Mouse (Mus musculus) CH12.LX (cell line): ENCODE data around the gene Camkmt. TPM values are rescaled to one million over a fixed set of nuclear protein-coding genes. Genes with fewer than 3 reads are reported as not detected.
A peak's percentile ranks its signal among the peaks of the same experiment; 100 is the strongest.

Experiments used
- DNase-seq: peaks from one replicate; pipeline ENCODE4 v3.0.0-alpha.2; 2013; ENCODE audit errors: extremely low read depth
- H3K27ac ChIP-seq: 2 replicates; pipeline ENCODE4 v1.5.1; 2012; ENCODE audit warnings: low read depth, mild to moderate bottlenecking, control low read depth, moderate library complexity; ENCODE audit not compliant: insufficient read depth
- H3K27me3 ChIP-seq: replicated peaks from 2 replicates; pipeline ENCODE3; 2012; ENCODE audit warnings: inconsistent platforms
- H3K36me3 ChIP-seq, 2 experiments: replicated peaks in 1 of 2; 2 replicates each; pipeline versions ENCODE3 to v1.6.1; 2012; ENCODE audit warnings: inconsistent platforms in 1 of 2, low read length in 1 of 2, mild to moderate bottlenecking in 1 of 2, mixed read lengths in 1 of 2, moderate library complexity in 1 of 2; ENCODE audit not compliant: control insufficient read depth in 1 of 2, insufficient read depth in 1 of 2
- H3K4me1 ChIP-seq, 2 experiments: 2 replicates each; pipeline ENCODE4 v1.6.1; 2012; ENCODE audit warnings: inconsistent platforms in 1 of 2, moderate library complexity in 1 of 2; ENCODE audit not compliant: insufficient read depth in 2 of 2, control insufficient read depth in 1 of 2
- H3K4me2 ChIP-seq: 2 replicates; pipeline ENCODE4 v1.6.1; 2012; ENCODE audit warnings: low read depth, mild to moderate bottlenecking, control low read depth; ENCODE audit not compliant: poor library complexity, insufficient read depth, severe bottlenecking
- H3K4me3 ChIP-seq, 3 experiments: fragments of 150-350 bp in 1 of 3; sonication (generic) in 1 of 3; replicated peaks in 1 of 3; 2 replicates each; pipeline versions ENCODE3 to v1.5.1; 2011 to 2012; ENCODE audit warnings: low read depth in 2 of 3, low read length in 2 of 3, mild to moderate bottlenecking in 2 of 3, moderate library complexity in 2 of 3, control low read depth in 1 of 3, improper control_type of control experiment in 1 of 3, inconsistent platforms in 1 of 3, mixed read lengths in 1 of 3; ENCODE audit not compliant: poor library complexity in 1 of 3
- H3K79me2 ChIP-seq: replicated peaks from 2 replicates; pipeline ENCODE4 v1.6.1; 2012; ENCODE audit warnings: mild to moderate bottlenecking, moderate library complexity; ENCODE audit not compliant: control insufficient read depth, poor library complexity, insufficient read depth, severe bottlenecking; ENCODE audit errors: extremely low read depth
- H3K9ac ChIP-seq: 2 replicates; pipeline ENCODE4 v1.6.1; 2012; ENCODE audit warnings: low read depth, mild to moderate bottlenecking, control low read depth, moderate library complexity; ENCODE audit not compliant: insufficient read depth
- H3K9me3 ChIP-seq: replicated peaks from 2 replicates; pipeline ENCODE3; 2012; ENCODE audit warnings: low read length, inconsistent platforms, mixed read lengths
- CHD1 ChIP-seq: IDR thresholded peaks from 2 replicates; pipeline ENCODE4 v1.6.1; 2012; ENCODE audit warnings: low read depth, low read length, improper control_type of control experiment, inconsistent platforms
- CHD2 ChIP-seq: IDR thresholded peaks from 2 replicates; pipeline ENCODE4 v1.6.1; 2011; ENCODE audit warnings: low read length, improper control_type of control experiment
- EP300 ChIP-seq: IDR thresholded peaks from 2 replicates; pipeline ENCODE4 v1.6.1; 2011; ENCODE audit warnings: low read length, improper control_type of control experiment
- GABPA ChIP-seq: IDR thresholded peaks from 2 replicates; pipeline ENCODE4 v1.6.1; 2012; ENCODE audit warnings: low read depth, low read length, improper control_type of control experiment, inconsistent platforms; ENCODE audit not compliant: insufficient replicate concordance
- HCFC1 ChIP-seq: IDR thresholded peaks from 2 replicates; pipeline ENCODE4 v1.6.1; 2012; ENCODE audit warnings: low read depth, mild to moderate bottlenecking, inconsistent platforms, low read length, improper control_type of control experiment
- MAFK ChIP-seq: IDR thresholded peaks from 2 replicates; pipeline ENCODE4 v1.6.1; 2011; ENCODE audit warnings: low read length, improper control_type of control experiment; ENCODE audit not compliant: insufficient replicate concordance
- MXI1 ChIP-seq: IDR thresholded peaks from 2 replicates; pipeline ENCODE4 v1.6.1; 2011; ENCODE audit warnings: mild to moderate bottlenecking, low read depth, low read length, improper control_type of control experiment
- NELFE ChIP-seq: IDR thresholded peaks from 2 replicates; pipeline ENCODE4 v1.6.1; 2011; ENCODE audit warnings: low read depth, low read length, improper control_type of control experiment
- POLR2A ChIP-seq: IDR thresholded peaks from 2 replicates; pipeline ENCODE4 v1.6.1; 2011; ENCODE audit warnings: low read depth, mild to moderate bottlenecking, improper control_type of control experiment, low read length
- POLR2AphosphoS2 ChIP-seq: IDR thresholded peaks from 2 replicates; pipeline ENCODE4 v1.6.1; 2011; ENCODE audit warnings: low read depth, low read length, improper control_type of control experiment
- SIN3A ChIP-seq: IDR thresholded peaks from 2 replicates; pipeline ENCODE4 v1.6.1; 2012; ENCODE audit warnings: low read length, improper control_type of control experiment, inconsistent platforms
- TBP ChIP-seq: conservative IDR thresholded peaks from 2 replicates; pipeline ENCODE4 v1.6.1; 2011; ENCODE audit warnings: low read depth, low read length, improper control_type of control experiment
- TCF12 ChIP-seq: IDR thresholded peaks from 2 replicates; pipeline ENCODE4 v1.6.1; 2014; ENCODE audit warnings: low read depth, mild to moderate bottlenecking, inconsistent platforms, low read length, improper control_type of control experiment
- UBTF ChIP-seq: IDR thresholded peaks from 2 replicates; pipeline ENCODE4 v1.6.1; 2012; ENCODE audit warnings: low read depth, mild to moderate bottlenecking, inconsistent platforms, low read length, improper control_type of control experiment, moderate library complexity
- USF1 ChIP-seq: IDR thresholded peaks from 2 replicates; pipeline ENCODE4 v1.6.1; 2014; ENCODE audit warnings: low read depth, mild to moderate bottlenecking, inconsistent platforms, low read length, improper control_type of control experiment
- USF2 ChIP-seq: conservative IDR thresholded peaks from 2 replicates; pipeline ENCODE4 v1.6.1; 2011; ENCODE audit warnings: low read depth, low read length, improper control_type of control experiment
- ZMIZ1 ChIP-seq: IDR thresholded peaks from 2 replicates; pipeline ENCODE4 v1.6.1; 2012; ENCODE audit warnings: low read depth, mild to moderate bottlenecking, inconsistent platforms, low read length, improper control_type of control experiment
- ZNF384 ChIP-seq: IDR thresholded peaks from 2 replicates; pipeline ENCODE4 v1.6.1; 2012; ENCODE audit warnings: low read depth, low read length, improper control_type of control experiment, inconsistent platforms
- dilution Hi-C: fragments of 300-500 bp; cut with MboI; formaldehyde crosslinking; loops from 2 replicates; pipeline ENCODE4 v1.14.3; 2020; ENCODE audit warnings: low sequenced_read_pairs; ENCODE audit not compliant: extremely low pct_unique_long_range_greater_than_20kb, extremely low pct_ligation_motif_present
- in situ Hi-C: fragments of 300-500 bp; cut with MboI; formaldehyde crosslinking; loops from 3 replicates; pipeline ENCODE4 v1.14.3; 2019; ENCODE audit warnings: low sequenced_read_pairs, low pct_ligation_motif_present, low pct_unique_long_range_greater_than_20kb, mixed read lengths
- polyA plus RNA-seq: library from polyadenylated mRNA; unstranded; fragments of >175 nt; gene quantifications from 2 replicates; pipeline ENCODE4 v1.2.1, GENCODE M21; 2012; ENCODE audit warnings: low read depth; ENCODE audit not compliant: insufficient read length
- total RNA-seq, 2 experiments: library from RNA; depleted of rRNA; stranded (reverse); fragments of 300-350 nt in 1 of 2; fragments of >200 nt in 1 of 2; gene quantifications; 2 replicates each; pipeline ENCODE4 v1.2.3; 2012 to 2014

The Camkmt gene
- total and polyA plus RNA-seq, 3 experiments, result 1.5 to 4.4 (median 1.8) TPM

DNA sequence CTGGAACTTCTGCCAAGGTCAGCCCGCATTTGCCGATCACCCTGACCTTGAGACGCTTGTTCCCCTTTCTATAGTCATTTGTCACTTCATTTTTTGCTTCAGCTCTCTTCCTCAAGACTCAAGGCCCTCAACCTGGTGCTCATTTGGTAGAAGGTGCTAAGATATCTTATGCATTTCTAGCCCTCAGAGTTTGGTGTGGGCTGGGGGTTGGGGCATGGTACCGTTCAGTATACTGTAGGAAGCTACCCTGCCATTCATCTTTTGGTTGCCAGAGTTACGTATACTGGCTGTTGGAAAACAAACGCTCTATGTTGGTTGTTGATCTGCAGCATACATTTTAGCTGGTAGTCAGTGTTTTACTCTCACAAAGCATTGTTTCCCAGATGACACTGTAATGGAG, 53.8 kb downstream of the Camkmt start:
- in situ Hi-C loops, result no loop called here
- dilution Hi-C loops, result no loop called here
- no peak for DNase-seq
- TF ChIP-seq CHD1, result no peak
- no peak for TF ChIP-seq ZNF384
- no peak for TF ChIP-seq EP300
- no peak for TF ChIP-seq USF1
- no peak for TF ChIP-seq SIN3A
- TF ChIP-seq POLR2A, result no peak
- no peak for TF ChIP-seq CHD2
- no peak for TF ChIP-seq MAFK
- TF ChIP-seq NELFE, result no peak
- TF ChIP-seq POLR2AphosphoS2, result no peak
- no peak for TF ChIP-seq TCF12
- no peak for TF ChIP-seq GABPA
- TF ChIP-seq USF2, result no peak
- no peak for TF ChIP-seq UBTF
- no peak for TF ChIP-seq TBP
- no peak for TF ChIP-seq ZMIZ1
- Histone ChIP-seq H3K4me2 (no peak overlapping the region), H3K36me3 (no peaks in the 10 kb centered on the region), H3K27me3 (no peaks in the 10 kb centered on the region), H3K9ac (no peak overlapping the region), H3K27ac (no peak overlapping the region), H3K4me3 (no peak overlapping the region), H3K4me1 (no peaks in the 10 kb centered on the region), H3K79me2 (no peaks in the 10 kb centered on the region), H3K9me3 (no peaks in the 10 kb centered on the region)

DNA sequence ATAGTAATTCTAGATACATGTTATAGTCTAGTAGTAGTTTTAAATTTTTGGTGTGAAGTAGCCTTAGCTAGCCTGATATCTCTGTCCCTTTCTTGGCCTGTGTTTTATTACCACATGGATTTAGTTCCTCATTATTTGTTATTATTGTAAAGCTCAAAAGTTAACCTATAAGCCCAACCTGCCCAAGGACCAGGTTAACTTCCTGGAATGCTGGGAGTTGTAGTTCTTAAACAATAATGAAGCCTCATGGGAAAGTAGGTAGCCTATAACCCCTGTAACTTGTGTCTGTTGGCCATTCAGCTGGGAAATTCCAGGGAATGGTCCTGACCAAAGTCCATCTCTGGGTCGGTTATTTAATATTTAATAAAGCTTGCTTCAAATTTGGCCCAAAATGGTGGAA, 58.0 kb downstream of the Camkmt start:
- dilution Hi-C loops, result no loop called here
- DNase-seq, result no peak

More for the DNA sequence above, 58.0 kb downstream of the Camkmt start:
- Histone ChIP-seq H3K27me3 (no peaks in the 10 kb centered on the region), H3K9ac (no peak overlapping the region), H3K36me3 (no peaks in the 10 kb centered on the region), H3K4me2 (no peak overlapping the region), H3K4me3 (no peak overlapping the region), H3K27ac (no peak overlapping the region), H3K9me3 (no peaks in the 10 kb centered on the region), H3K4me1 (peaks cover 6 to 18% of the 10 kb centered on the region in 2 experiments; a peak in 3 of 4 replicates), H3K79me2 (no peaks in the 10 kb centered on the region)
- in situ Hi-C loops, result no loop called here
- TF ChIP-seq HCFC1, result peak; percentile 57; the same call in 1 of the 2 replicates
- no peak for TF ChIP-seq MXI1
